Mouse (Mus musculus) neural tube, embryonic 12.5 days (tissue): ENCODE measurements around the gene Abca4. TPM values are rescaled to one million over a fixed set of nuclear protein-coding genes. Genes with fewer than 3 reads are reported as not detected.

Experiments
- ATAC-seq: fragments of 200-750 bp; cut with Nextera tagmentation; 2 replicates; pipeline ENCODE4 v1.8.0; 2017; ENCODE audit warnings: low read depth, mild to moderate bottlenecking, moderate TSS enrichment, moderate library complexity; ENCODE audit not compliant: low FRiP score
- H3K27ac ChIP-seq: fragments of 300-500 bp; sonication (generic); 2 replicates; pipeline ENCODE4 v1.5.1; 2016
- H3K27me3 ChIP-seq: fragments of 300-500 bp; sonication (generic); replicated peaks from 2 replicates; pipeline ENCODE4 v1.6.1; 2016; ENCODE audit warnings: mild to moderate bottlenecking
- H3K36me3 ChIP-seq: fragments of 300-500 bp; sonication (generic); 2 replicates; pipeline ENCODE4 v1.6.1; 2016; ENCODE audit warnings: mild to moderate bottlenecking
- H3K4me1 ChIP-seq: fragments of 300-500 bp; sonication (generic); 2 replicates; pipeline ENCODE4 v1.6.1; 2016
- H3K4me2 ChIP-seq: fragments of 300-500 bp; sonication (generic); replicated peaks from 2 replicates; pipeline ENCODE4 v1.6.1; 2016; ENCODE audit warnings: mild to moderate bottlenecking
- H3K4me3 ChIP-seq: fragments of 300-500 bp; sonication (generic); 2 replicates; pipeline ENCODE4 v1.5.1; 2016
- H3K9ac ChIP-seq: fragments of 300-500 bp; sonication (generic); 2 replicates; pipeline ENCODE4 v1.6.1; 2016; ENCODE audit warnings: mild to moderate bottlenecking
- H3K9me3 ChIP-seq: fragments of 300-500 bp; sonication (generic); 2 replicates; pipeline ENCODE4 v1.6.1; 2016; ENCODE audit warnings: mild to moderate bottlenecking
- WGBS: fragments of 180-500 bp; shearing (Covaris S2); methylation state at CpG from one replicate; pipeline ENCODE4 v1.1.7; 2016; 5-methylcytosine and 5-hydroxymethylcytosine counted together
- polyA plus RNA-seq: library from polyadenylated mRNA; unstranded; fragments of >200 nt; fragmentation: Nextera tagmentation; extraction: Ambion mirVana; gene quantifications from 2 replicates; pipeline ENCODE4 v1.2.1, GENCODE M21; 2016

The Abca4 gene
- polyA plus RNA-seq, 1 experiment from 2014 or later: 0.70 TPM

- no peaks in the 10 kb centered on the region for H3K27me3 ChIP-seq
- no peak overlapping the region for H3K27ac ChIP-seq
- ATAC-seq: no peak
- no peaks in the 10 kb centered on the region; the same call in 1 of the 2 replicates for H3K9me3 ChIP-seq
- no peaks in the 10 kb centered on the region for H3K36me3 ChIP-seq
- H3K4me3 ChIP-seq: no peak overlapping the region
- H3K9ac ChIP-seq: no peak overlapping the region
- peaks cover 10% of the 10 kb centered on the region; the same call in 1 of the 2 replicates for H3K4me1 ChIP-seq
- WGBS: 54% methylated on average over 9 of the region's 9 CpGs
- H3K4me2 ChIP-seq: no peak overlapping the region
Measured at GRCm38 (mm10) chr3:122033248-122033837, 10.9 kb upstream of the Abca4 start.

DNA sequence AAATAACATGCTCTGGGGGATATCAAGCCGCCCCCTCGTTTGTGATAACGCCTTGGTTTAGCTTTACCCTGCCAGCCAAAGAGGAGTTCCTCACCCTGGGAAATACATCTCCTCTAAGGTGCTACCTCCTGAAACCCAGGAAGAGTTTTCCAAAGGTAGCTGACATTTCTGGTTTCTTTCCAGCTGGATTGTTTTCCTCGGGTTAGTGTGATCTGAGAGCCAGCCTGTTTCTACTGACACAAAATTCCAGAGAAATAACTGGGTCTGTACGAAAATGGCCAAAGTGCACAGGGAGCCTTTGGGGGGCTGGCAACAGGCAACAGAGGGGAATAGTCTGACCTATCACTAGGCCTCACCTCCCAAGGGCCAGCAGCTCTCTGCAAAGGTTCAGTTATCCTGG lies 10.0 kb upstream of the Abca4 start:
- Histone ChIP-seq H3K27me3 (no peaks in the 10 kb centered on the region), H3K9ac (no peak overlapping the region), H3K4me2 (no peak overlapping the region), H3K36me3 (no peaks in the 10 kb centered on the region), H3K4me3 (no peak overlapping the region), H3K9me3 (no peaks in the 10 kb centered on the region; the same call in 1 of the 2 replicates), H3K27ac (no peak overlapping the region), H3K4me1 (peaks cover 10% of the 10 kb centered on the region; the same call in 1 of the 2 replicates)
- no peak for ATAC-seq
- 88% methylated on average over 5 of the region's 5 CpGs for WGBS

DNA sequence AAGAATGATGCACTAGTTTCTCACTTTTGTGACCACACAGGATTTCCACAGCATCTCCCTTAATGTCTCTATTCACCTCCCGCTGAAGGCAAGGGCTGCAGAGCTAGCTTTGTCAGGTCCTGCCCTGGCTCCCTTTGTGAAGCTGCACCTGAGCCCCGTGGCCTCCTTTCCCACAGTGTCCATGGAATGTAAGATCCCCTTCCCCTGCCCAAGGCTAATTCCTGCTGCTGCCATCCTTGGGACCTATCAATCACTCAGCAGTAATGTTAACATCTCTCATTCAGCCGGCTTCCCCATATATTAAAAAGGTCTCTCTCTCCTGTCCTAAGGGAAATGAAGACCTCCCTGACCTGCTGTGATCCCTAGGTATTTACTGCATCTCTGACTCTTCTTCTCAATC lies 9.2 kb upstream of the Abca4 start:
- 31% methylated on average over 3 of the region's 3 CpGs for WGBS
- Histone ChIP-seq H3K4me2 (no peak overlapping the region), H3K4me3 (no peak overlapping the region), H3K9me3 (no peaks in the 10 kb centered on the region; the same call in 1 of the 2 replicates), H3K9ac (no peak overlapping the region), H3K36me3 (no peaks in the 10 kb centered on the region), H3K4me1 (peaks cover 10% of the 10 kb centered on the region; the same call in 1 of the 2 replicates), H3K27me3 (no peaks in the 10 kb centered on the region), H3K27ac (no peak overlapping the region)
- ATAC-seq: peak; percentile 68

GRCm38 (mm10) chr3:122040522-122040921 lies 3.7 kb upstream of the Abca4 start:
- ATAC-seq: no peak
- Histone ChIP-seq H3K4me3 (no peak overlapping the region), H3K36me3 (no peaks in the 10 kb centered on the region), H3K9ac (no peak overlapping the region), H3K9me3 (no peaks in the 10 kb centered on the region; the same call in 1 of the 2 replicates), H3K4me1 (peaks cover 10% of the 10 kb centered on the region; the same call in 1 of the 2 replicates), H3K4me2 (no peak overlapping the region), H3K27ac (no peak overlapping the region), H3K27me3 (peaks cover 32% of the 10 kb centered on the region)
- 72% methylated on average over 6 of the region's 6 CpGs for WGBS

DNA sequence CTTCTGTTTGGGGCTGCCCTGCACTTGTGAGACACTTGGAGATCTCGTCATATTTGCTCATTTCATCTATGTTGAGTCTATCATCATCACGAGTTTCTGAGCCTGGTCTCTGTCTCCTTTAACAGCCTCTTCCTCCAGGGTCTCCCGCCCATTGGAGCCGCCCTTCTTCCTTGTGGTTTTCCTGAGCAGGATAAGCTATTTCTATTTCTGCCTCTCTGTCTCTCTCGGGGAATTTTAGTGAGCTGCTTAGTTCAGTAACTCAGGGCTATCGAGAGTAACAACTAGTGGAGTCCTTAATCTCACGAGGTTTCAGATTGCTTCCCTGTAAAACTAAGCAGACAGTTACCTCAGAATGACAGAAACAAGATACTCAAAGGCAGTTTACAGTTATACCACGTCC lies 1.1 kb upstream of the Abca4 start:
- H3K27me3 ChIP-seq: peaks cover 43% of the 10 kb centered on the region
- no peaks in the 10 kb centered on the region for H3K36me3 ChIP-seq
- peak overlapping the region; percentile 37; the same call in 1 of the 2 replicates for H3K4me2 ChIP-seq
- no peak overlapping the region for H3K4me3 ChIP-seq
- H3K4me1 ChIP-seq: peaks cover 27% of the 10 kb centered on the region
- no peak overlapping the region for H3K27ac ChIP-seq
- WGBS: 29% methylated on average over 8 of the region's 8 CpGs
- no peak for ATAC-seq
- no peaks in the 10 kb centered on the region for H3K9me3 ChIP-seq
- no peak overlapping the region for H3K9ac ChIP-seq

- no peaks in the 10 kb centered on the region for H3K9me3 ChIP-seq
- H3K4me3 ChIP-seq: no peak overlapping the region
- H3K27ac ChIP-seq: no peak overlapping the region
- peaks cover 36% of the 10 kb centered on the region for H3K4me1 ChIP-seq
- no peak overlapping the region for H3K9ac ChIP-seq
- peaks cover 50% of the 10 kb centered on the region for H3K27me3 ChIP-seq
- H3K4me2 ChIP-seq: peak overlapping the region; percentile 35
- 4% methylated on average over 10 of the region's 10 CpGs for WGBS
- ATAC-seq: peak; percentile 69
- no peaks in the 10 kb centered on the region for H3K36me3 ChIP-seq
Measured at GRCm38 (mm10) chr3:122046187-122046620, 2.0 kb downstream of the Abca4 start.

GRCm38 (mm10) chr3:122047402-122047801 lies 3.2 kb downstream of the Abca4 start:
- peaks cover 36% of the 10 kb centered on the region for H3K4me1 ChIP-seq
- WGBS: 37% methylated on average over 7 of the region's 7 CpGs
- ATAC-seq: no peak

DNA sequence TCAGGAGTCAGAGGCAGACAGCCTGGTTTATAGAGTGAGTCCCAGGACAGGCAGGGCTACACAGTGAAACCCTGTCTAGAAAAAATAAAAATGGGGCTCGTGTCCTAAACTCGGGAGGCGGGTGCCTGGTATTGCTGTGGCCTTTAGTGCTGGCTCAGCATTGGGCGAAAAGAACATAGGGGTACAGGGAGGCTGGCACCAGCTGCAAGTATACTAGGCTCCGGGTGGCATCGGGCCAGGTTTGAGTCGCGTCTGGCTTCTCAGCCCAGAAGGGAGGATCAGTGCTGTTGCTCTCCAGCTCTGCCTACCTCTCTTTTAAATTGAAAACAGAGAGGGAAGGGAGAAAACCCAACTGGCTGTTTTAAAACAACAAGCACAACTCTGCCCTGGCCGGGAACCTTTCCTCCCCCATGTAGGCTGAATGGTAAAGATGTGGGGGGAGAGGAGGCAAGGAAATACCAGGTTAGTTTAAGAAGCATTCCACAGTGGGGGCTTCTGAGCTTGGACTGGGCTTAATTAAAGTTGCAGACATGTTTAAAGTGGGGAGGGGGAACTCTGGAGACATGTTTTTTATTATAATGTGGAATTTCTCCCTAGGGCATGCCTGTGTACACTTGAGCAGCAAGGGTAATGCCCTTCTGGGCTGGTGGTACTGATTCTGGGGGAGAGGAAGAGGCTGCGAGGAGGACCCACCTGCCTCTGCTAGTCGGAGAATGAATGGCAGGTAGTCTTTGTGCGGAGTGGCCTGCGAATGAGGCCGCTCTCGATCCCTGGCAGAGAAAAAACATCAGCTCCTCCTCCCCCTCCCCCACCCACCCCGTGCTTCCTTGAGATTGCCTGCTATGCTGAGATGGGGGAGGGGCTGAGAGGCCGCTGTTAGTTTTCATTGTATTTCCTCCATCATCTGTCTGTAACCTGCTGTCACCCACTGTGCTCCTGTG lies 3.9 kb downstream of the Abca4 start:
- peaks cover 41% of the 10 kb centered on the region for H3K27me3 ChIP-seq
- H3K4me3 ChIP-seq: no peak overlapping the region
- H3K9me3 ChIP-seq: no peaks in the 10 kb centered on the region
- 26% methylated on average over 17 of the region's 17 CpGs for WGBS
- H3K4me2 ChIP-seq: peak overlapping the region; percentile 36
- H3K27ac ChIP-seq: no peak overlapping the region
- H3K4me1 ChIP-seq: peaks cover 36% of the 10 kb centered on the region
- no peaks in the 10 kb centered on the region for H3K36me3 ChIP-seq
- 0 out of 2 replicates have a peak overlapping the region, but pooled peaks have one; percentile 14 for H3K9ac ChIP-seq
- ATAC-seq: peak; percentile 30; the same call in 1 of the 2 replicates

More at GRCm38 (mm10) chr3:122047402-122047801, 3.2 kb downstream of the Abca4 start:
- no peak overlapping the region for H3K27ac ChIP-seq
- H3K27me3 ChIP-seq: peaks cover 48% of the 10 kb centered on the region
- H3K9me3 ChIP-seq: no peaks in the 10 kb centered on the region
- no peak overlapping the region for H3K9ac ChIP-seq
- no peak overlapping the region for H3K4me2 ChIP-seq
- H3K36me3 ChIP-seq: no peaks in the 10 kb centered on the region
- H3K4me3 ChIP-seq: no peak overlapping the region

DNA sequence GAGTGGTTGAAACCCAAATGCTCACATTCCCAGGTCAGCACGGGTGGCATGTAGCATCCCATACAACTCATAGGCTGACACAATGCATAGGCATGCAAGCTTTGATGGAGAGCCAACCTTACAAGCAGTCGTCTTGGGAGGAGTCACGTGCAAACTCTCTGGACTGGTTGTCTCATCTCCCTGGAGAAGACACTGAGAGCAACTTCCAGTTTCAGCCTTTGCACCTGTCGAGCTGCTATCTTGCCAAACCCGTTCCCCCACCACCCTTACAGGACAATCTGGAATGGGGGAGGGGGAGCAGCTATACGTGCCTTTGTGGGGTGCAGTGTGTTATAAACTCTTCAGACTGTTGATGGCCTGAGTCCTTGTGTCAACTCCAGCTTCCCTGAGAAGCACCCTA lies 4.9 kb downstream of the Abca4 start:
- Histone ChIP-seq H3K4me2 (no peak overlapping the region), H3K4me3 (no peak overlapping the region), H3K4me1 (peaks cover 29% of the 10 kb centered on the region), H3K27ac (no peak overlapping the region), H3K27me3 (peaks cover 35% of the 10 kb centered on the region), H3K9ac (no peak overlapping the region), H3K9me3 (no peaks in the 10 kb centered on the region), H3K36me3 (no peaks in the 10 kb centered on the region)
- ATAC-seq: no peak
- 45% methylated on average over 6 of the region's 6 CpGs for WGBS

DNA sequence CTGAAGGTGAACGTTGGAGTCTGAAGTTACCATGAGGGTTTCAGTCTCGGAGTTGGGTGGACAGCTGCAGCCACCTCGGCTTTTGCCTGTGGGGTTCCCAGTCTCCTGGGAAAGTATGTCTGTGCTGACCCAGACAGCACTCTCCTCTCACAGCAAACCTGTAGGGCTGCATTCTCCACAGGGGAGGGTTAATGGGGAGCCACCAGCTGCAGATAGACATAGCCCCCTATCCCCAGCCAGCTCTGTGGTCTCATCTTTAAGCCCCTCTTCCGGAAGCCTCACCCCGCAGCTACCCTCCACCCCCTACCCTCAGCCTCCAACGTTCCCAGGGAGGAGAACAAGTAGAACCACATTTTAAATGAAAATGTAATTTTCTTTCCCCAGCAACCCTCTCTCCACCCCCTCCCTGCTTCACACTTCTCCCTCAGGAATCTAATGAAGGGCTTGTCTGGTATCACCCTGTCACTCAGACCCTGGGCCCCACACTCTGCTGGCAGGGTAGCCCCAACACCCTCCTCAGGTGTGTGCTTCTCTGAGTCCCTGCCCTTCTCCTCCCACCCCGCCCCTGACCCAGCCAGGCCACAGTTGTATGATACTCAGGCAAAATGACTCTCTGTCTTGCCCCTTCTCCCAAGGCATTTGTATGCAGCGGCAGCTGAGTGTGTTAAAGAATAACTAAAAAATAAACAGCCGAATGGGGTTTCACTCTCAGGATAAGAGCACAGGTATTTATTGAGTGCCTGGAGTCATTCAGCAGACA lies 14.4 kb downstream of the Abca4 start:
- Histone ChIP-seq H3K27ac (no peak overlapping the region), H3K4me3 (no peak overlapping the region), H3K4me2 (no peak overlapping the region), H3K4me1 (no peaks in the 10 kb centered on the region), H3K36me3 (no peaks in the 10 kb centered on the region), H3K9me3 (no peaks in the 10 kb centered on the region), H3K9ac (no peak overlapping the region), H3K27me3 (no peaks in the 10 kb centered on the region)
- no peak for ATAC-seq
- WGBS: 67% methylated on average over 9 of the region's 9 CpGs

DNA sequence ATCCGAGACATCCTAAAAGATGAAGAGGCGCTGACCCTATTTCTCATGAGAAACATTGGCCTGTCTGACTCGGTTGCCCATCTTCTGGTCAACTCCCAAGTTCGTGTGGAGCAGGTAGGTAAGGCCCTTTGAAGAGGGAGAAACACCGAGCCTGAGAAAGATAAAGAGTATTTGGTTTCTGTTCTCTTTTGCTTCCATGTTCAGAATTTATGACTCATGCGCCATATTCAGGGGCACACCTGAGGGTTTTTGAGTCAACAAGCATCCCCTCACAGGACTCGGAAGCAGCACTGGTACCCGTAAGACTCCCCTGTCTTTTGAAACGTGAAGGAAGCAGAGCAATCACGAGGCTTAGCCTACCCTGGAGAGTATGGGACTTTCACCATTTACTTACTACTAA lies 18.3 kb downstream of the Abca4 start:
- Histone ChIP-seq H3K36me3 (no peaks in the 10 kb centered on the region), H3K27me3 (no peaks in the 10 kb centered on the region), H3K4me1 (no peaks in the 10 kb centered on the region), H3K4me3 (no peak overlapping the region), H3K9me3 (no peaks in the 10 kb centered on the region), H3K9ac (no peak overlapping the region), H3K27ac (no peak overlapping the region), H3K4me2 (no peak overlapping the region)
- 89% methylated on average over 10 of the region's 10 CpGs for WGBS
- no peak for ATAC-seq
